Mouse (Mus musculus): ENCODE results near the gene Timp2.
A peak's percentile ranks its signal among the peaks of the same experiment; 100 is the strongest.
"Not testable (repeated sequence)": the region's sequence is repeated elsewhere in the genome, so short reads cannot be mapped to it uniquely, and the experiment has no call there.

Timp2 gene

GRCm38 (mm10) chr11:118355640-118356039 lies at the start of gene Timp2:
Timp2 (minus strand) TSS chr11:118355740.
- no peak for DNase-seq (ENCODE audit: low spot score)

GRCm38 (mm10) chr11:118405311-118405710 lies 49.8 kb upstream of the Timp2 start:
- DNase-seq (ENCODE audit: low spot score): no peak

GRCm38 (mm10) chr11:118403951-118404899 lies 48.7 kb upstream of the Timp2 start:
- DNase-seq (ENCODE audit: low spot score): no peak

- no peak for DNase-seq (ENCODE audit: low spot score)
These were observed 47.6 kb upstream of the Timp2 start for GRCm38 (mm10) chr11:118403183-118403582.

- DNase-seq (ENCODE audit: low spot score): no peak
These were observed 46.3 kb upstream of the Timp2 start, which contains the start of gene Lgals3bp for GRCm38 (mm10) chr11:118401760-118402280. Lgals3bp (minus strand) TSS chr11:118402092.

GRCm38 (mm10) chr11:118401195-118401594 lies 45.7 kb upstream of the Timp2 start:
- DNase-seq (ENCODE audit: low spot score): no peak

- no peak for DNase-seq (ENCODE audit: low spot score)
These were observed 45.0 kb upstream of the Timp2 start for GRCm38 (mm10) chr11:118400566-118400936.

GRCm38 (mm10) chr11:118399891-118400565 lies 44.5 kb upstream of the Timp2 start:
- DNase-seq (ENCODE audit: low spot score): no peak

- DNase-seq (ENCODE audit: low spot score): no peak
These were observed 42.4 kb upstream of the Timp2 start for GRCm38 (mm10) chr11:118397806-118398530.

- no peak for DNase-seq (ENCODE audit: low spot score)
These were observed 39.0 kb upstream of the Timp2 start for GRCm38 (mm10) chr11:118394538-118394937.

GRCm38 (mm10) chr11:118393991-118394390 lies 38.5 kb upstream of the Timp2 start:
- no peak for DNase-seq (ENCODE audit: low spot score)

GRCm38 (mm10) chr11:118387816-118388215 lies 32.3 kb upstream of the Timp2 start:
- DNase-seq (ENCODE audit: low spot score): not testable (repeated sequence)

GRCm38 (mm10) chr11:118379251-118380009 lies 23.9 kb upstream of the Timp2 start:
- DNase-seq (ENCODE audit: low spot score): peak; percentile 50

- DNase-seq (ENCODE audit: low spot score): no peak
These were observed 23.1 kb upstream of the Timp2 start for GRCm38 (mm10) chr11:118378656-118379055.

- DNase-seq (ENCODE audit: low spot score): not testable (repeated sequence)
These were observed 20.8 kb upstream of the Timp2 start for GRCm38 (mm10) chr11:118376323-118376722.

GRCm38 (mm10) chr11:118375881-118376280 lies 20.3 kb upstream of the Timp2 start:
- no peak for DNase-seq (ENCODE audit: low spot score)

GRCm38 (mm10) chr11:118375461-118375860 lies 19.9 kb upstream of the Timp2 start:
- no peak for DNase-seq (ENCODE audit: low spot score)

- DNase-seq (ENCODE audit: low spot score): no peak
These were observed 19.5 kb upstream of the Timp2 start for GRCm38 (mm10) chr11:118375006-118375405.

GRCm38 (mm10) chr11:118374506-118374905 lies 19.0 kb upstream of the Timp2 start:
- no peak for DNase-seq (ENCODE audit: low spot score)

- DNase-seq (ENCODE audit: low spot score): no peak
These were observed 17.1 kb upstream of the Timp2 start for GRCm38 (mm10) chr11:118372641-118373040.

- DNase-seq (ENCODE audit: low spot score): no peak
These were observed 16.3 kb upstream of the Timp2 start for GRCm38 (mm10) chr11:118371876-118372275.
